Mouse (Mus musculus) limb, embryonic 15.5 days (tissue): ENCODE measurements at regions not wholly inside any gene's neighbourhood (a gene's known extent, or its start where the extent isn't known, plus 50 kb on each side); places are given as distances from the start of the nearest gene placed in this dataset.

Source experiments
- ATAC-seq: fragments of 200-750 bp; cut with Nextera tagmentation; 2 replicates; pipeline ENCODE4 v1.8.0; 2017; ENCODE audit warnings: low read depth, moderate TSS enrichment; ENCODE audit not compliant: insufficient number of reproducible peaks, low FRiP score, low TSS enrichment
- H3K27ac ChIP-seq: fragments of 300-500 bp; sonication (generic); 2 replicates; pipeline ENCODE4 v1.5.1; 2015; ENCODE audit warnings: moderate library complexity, mild to moderate bottlenecking, inconsistent platforms
- H3K27me3 ChIP-seq: fragments of 300-500 bp; sonication (generic); 2 replicates; pipeline ENCODE4 v1.6.1; 2015; ENCODE audit warnings: inconsistent platforms
- H3K36me3 ChIP-seq: fragments of 300-500 bp; sonication (generic); 2 replicates; pipeline ENCODE4 v1.6.1; 2015; ENCODE audit warnings: inconsistent platforms
- H3K4me1 ChIP-seq: fragments of 300-500 bp; sonication (generic); 2 replicates; pipeline ENCODE4 v1.6.1; 2015; ENCODE audit warnings: inconsistent platforms
- H3K4me2 ChIP-seq: fragments of 300-500 bp; sonication (generic); 2 replicates; pipeline ENCODE4 v1.6.1; 2015; ENCODE audit warnings: mild to moderate bottlenecking, inconsistent platforms
- H3K4me3 ChIP-seq: fragments of 300-500 bp; sonication (generic); 2 replicates; pipeline ENCODE4 v1.5.1; 2015; ENCODE audit warnings: mild to moderate bottlenecking, inconsistent platforms
- H3K9ac ChIP-seq: fragments of 300-500 bp; sonication (generic); 2 replicates; pipeline ENCODE4 v1.6.1; 2015; ENCODE audit warnings: inconsistent platforms
- H3K9me3 ChIP-seq: fragments of 300-500 bp; sonication (generic); 2 replicates; pipeline ENCODE4 v1.6.1; 2016; ENCODE audit warnings: inconsistent platforms
- WGBS: fragments of 180-500 bp; shearing (Covaris S2); methylation state at CpG from one replicate; pipeline ENCODE4 v1.1.7; 2015; 5-methylcytosine and 5-hydroxymethylcytosine counted together

DNA sequence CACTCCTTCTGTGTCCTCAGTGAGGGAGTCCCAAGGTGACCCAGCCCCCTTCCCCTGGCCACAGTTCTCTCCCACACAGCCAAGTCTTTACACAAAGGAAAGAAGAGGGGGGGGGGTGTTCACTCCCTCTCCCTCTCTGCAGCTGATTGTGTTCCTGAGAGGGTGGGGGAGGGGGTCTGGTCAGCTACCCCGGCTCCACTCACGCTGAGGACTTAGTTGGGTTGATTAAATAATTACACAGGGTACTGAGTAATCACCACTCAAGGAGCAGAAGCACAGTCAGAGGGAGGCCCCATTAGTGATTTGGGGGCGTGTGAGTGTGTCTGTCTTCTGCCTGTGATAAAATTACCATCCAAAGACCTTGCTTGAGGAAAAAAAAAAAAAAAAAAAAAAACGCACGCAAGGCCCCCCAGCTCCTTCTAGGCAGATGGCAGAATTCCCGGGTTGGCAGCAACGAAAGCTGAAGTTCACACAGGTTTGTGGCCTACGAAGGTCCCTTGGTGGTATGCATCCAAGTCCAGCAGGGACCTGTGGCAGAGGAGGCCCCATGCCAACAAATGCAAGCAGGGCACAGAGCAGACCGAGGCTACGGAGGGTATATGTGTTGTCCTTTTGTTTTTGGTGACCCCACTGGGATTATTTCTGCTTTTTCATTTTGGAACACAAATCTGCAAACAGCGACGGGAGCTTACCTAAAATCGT lies 55.3 kb upstream of the Top1 start:
- Histone ChIP-seq H3K4me2 (no peak overlapping the region), H3K4me3 (no peak overlapping the region), H3K27me3 (0 out of 2 replicates have a peak, but pooled peaks cover 9% of the 10 kb centered on the region), H3K9me3 (no peaks in the 10 kb centered on the region), H3K36me3 (no peaks in the 10 kb centered on the region), H3K9ac (no peak overlapping the region), H3K27ac (no peak overlapping the region), H3K4me1 (peaks cover 8% of the 10 kb centered on the region; the same call in 1 of the 2 replicates)
- 29% methylated on average over 13 of the region's 13 CpGs for WGBS
- ATAC-seq = no peak

DNA sequence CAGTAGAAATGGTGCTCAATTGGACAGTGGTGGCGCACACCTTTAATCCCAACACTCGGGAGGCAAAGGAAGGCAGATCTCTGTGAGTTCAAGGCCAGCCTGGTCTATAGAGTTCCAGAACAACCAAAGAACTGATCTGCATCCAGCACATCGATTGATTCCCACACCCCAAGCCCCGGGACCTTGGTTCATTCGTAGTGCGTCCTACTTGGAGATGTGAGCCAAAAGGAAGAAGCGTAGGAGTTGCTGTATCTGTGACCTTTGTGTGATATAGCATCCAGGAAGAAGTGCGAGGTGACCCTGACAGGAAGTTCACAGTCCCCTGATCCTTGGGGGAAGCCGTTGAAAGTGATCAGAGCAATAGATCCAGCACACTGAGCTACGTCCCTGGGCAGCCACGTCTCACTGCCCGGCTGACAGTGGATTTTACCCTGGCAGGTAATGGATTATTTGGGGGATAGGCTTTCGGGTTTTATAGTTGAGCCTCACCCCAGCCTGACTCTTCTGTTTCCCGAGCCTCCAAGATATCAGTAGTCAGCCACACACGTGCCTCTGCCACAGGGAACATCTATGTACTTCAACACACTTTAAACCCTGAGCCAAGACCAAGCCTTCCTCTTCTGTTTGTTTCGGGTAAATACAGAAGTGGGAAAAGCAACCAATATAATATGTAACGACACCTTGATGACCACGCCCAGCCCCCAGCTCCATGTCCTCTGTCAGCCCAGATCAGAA lies 54.1 kb upstream of the Top1 start:
- no peak overlapping the region for H3K4me2 ChIP-seq
- no peaks in the 10 kb centered on the region for H3K36me3 ChIP-seq
- no peaks in the 10 kb centered on the region for H3K9me3 ChIP-seq
- no peak for ATAC-seq
- H3K4me1 ChIP-seq = peaks cover 8% of the 10 kb centered on the region; the same call in 1 of the 2 replicates
- H3K27ac ChIP-seq = no peak overlapping the region
- H3K4me3 ChIP-seq = no peak overlapping the region
- 82% methylated on average over 18 of the region's 18 CpGs for WGBS
- 0 out of 2 replicates have a peak, but pooled peaks cover 4% of the 10 kb centered on the region for H3K27me3 ChIP-seq
- no peak overlapping the region for H3K9ac ChIP-seq

DNA sequence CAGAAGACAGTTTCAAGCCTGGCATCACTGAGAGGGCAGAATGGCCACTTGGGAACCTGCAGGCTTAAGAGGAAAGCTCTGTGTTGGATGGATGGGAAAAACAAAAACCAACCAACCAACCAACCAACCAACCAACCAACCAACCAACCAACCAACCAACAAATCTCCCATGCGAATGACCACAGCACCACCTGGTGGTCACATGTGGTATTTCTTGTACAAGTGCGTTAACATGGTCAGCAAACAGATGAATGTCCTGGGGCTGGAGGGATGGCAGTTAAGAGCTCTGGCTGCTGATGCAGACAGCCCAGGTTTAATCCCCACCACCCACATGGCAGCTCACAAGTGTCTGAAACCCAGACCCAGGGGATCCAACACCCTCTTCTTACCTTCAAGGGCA lies 52.7 kb upstream of the Top1 start:
- peaks cover 7% of the 10 kb centered on the region; the same call in 1 of the 2 replicates for H3K27me3 ChIP-seq
- H3K9ac ChIP-seq = no peak overlapping the region
- no peak for ATAC-seq
- no peaks in the 10 kb centered on the region for H3K36me3 ChIP-seq
- WGBS = 0% methylated on average over 2 of the region's 2 CpGs
- H3K4me1 ChIP-seq = peaks cover 9% of the 10 kb centered on the region; the same call in 1 of the 2 replicates
- no peaks in the 10 kb centered on the region for H3K9me3 ChIP-seq
- no peak overlapping the region for H3K4me3 ChIP-seq
- no peak overlapping the region for H3K4me2 ChIP-seq
- H3K27ac ChIP-seq = no peak overlapping the region
